Mouse (Mus musculus) kidney, adult 2 months (tissue): ENCODE data around the gene Casp2.

Source experiments
- CTCF ChIP-seq: fragments of 200-500 bp; conservative IDR thresholded peaks from 2 replicates; pipeline ENCODE4 v1.5.1; 2011; ENCODE audit warnings: low read depth, mild to moderate bottlenecking, control low read depth, low read length, moderate library complexity, mixed read lengths; ENCODE audit not compliant: insufficient read depth, insufficient read length
- POLR2A ChIP-seq: fragments of 200-500 bp; IDR thresholded peaks from one replicate; pipeline ENCODE4 v1.6.1; 2011; ENCODE audit warnings: low read depth, low read length, control low read depth

- TF ChIP-seq CTCF: no peak
- TF ChIP-seq POLR2A: no peak
Measured at GRCm38 (mm10) chr6:42241311-42242045, 23.3 kb upstream of the Casp2 start.
